Mouse (Mus musculus) neural tube, embryonic 15.5 days (tissue): ENCODE results near the gene Cd300e. TPM values are rescaled to one million over a fixed set of nuclear protein-coding genes. Genes with fewer than 3 reads are reported as not detected.

Experiments used
- ATAC-seq: fragments of 200-750 bp; cut with Nextera tagmentation; 2 replicates; pipeline ENCODE4 v1.8.0; 2017; ENCODE audit warnings: mild to moderate bottlenecking, moderate TSS enrichment, moderate library complexity; ENCODE audit not compliant: low FRiP score
- H3K27ac ChIP-seq: fragments of 300-500 bp; sonication (generic); replicated peaks from 2 replicates; pipeline ENCODE4 v1.5.1; 2015; ENCODE audit warnings: mild to moderate bottlenecking, inconsistent platforms
- H3K27me3 ChIP-seq: fragments of 300-500 bp; sonication (generic); replicated peaks from 2 replicates; pipeline ENCODE4 v1.6.1; 2015; ENCODE audit warnings: inconsistent platforms
- H3K36me3 ChIP-seq: fragments of 300-500 bp; sonication (generic); 2 replicates; pipeline ENCODE4 v1.6.1; 2015; ENCODE audit warnings: inconsistent platforms
- H3K4me1 ChIP-seq: fragments of 300-500 bp; sonication (generic); 2 replicates; pipeline ENCODE4 v1.6.1; 2015; ENCODE audit warnings: inconsistent platforms
- H3K4me2 ChIP-seq: fragments of 300-500 bp; sonication (generic); 2 replicates; pipeline ENCODE4 v1.6.1; 2015; ENCODE audit warnings: inconsistent platforms, mild to moderate bottlenecking, moderate library complexity
- H3K4me3 ChIP-seq: fragments of 300-500 bp; sonication (generic); replicated peaks from 2 replicates; pipeline ENCODE4 v1.5.1; 2015; ENCODE audit warnings: mild to moderate bottlenecking, inconsistent platforms
- H3K9ac ChIP-seq: fragments of 300-500 bp; sonication (generic); replicated peaks from 2 replicates; pipeline ENCODE4 v1.6.1; 2015; ENCODE audit warnings: mild to moderate bottlenecking, inconsistent platforms
- H3K9me3 ChIP-seq: fragments of 300-500 bp; sonication (generic); replicated peaks from 2 replicates; pipeline ENCODE4 v1.6.1; 2016; ENCODE audit warnings: inconsistent platforms
- WGBS: fragments of 180-500 bp; shearing (Covaris S2); methylation state at CpG from one replicate; pipeline ENCODE4 v1.1.7; 2015; ENCODE audit warnings: mixed read lengths; 5-methylcytosine and 5-hydroxymethylcytosine counted together
- polyA plus RNA-seq: library from polyadenylated mRNA; unstranded; fragments of >200 nt; fragmentation: Nextera tagmentation; extraction: Ambion mirVana; gene quantifications from 2 replicates; pipeline ENCODE4 v1.2.1, GENCODE M21; 2015

Cd300e gene
- polyA plus RNA-seq = 0.06 TPM in 1 of 2 replicates, not detected in the other

GRCm38 (mm10) chr11:115062077-115062476 is at the start of gene Cd300e:
Gene Cd300e, minus strand, starts transcription at chr11:115062177.
- Histone ChIP-seq H3K36me3 (no peaks in the 10 kb centered on the region), H3K4me1 (no peaks in the 10 kb centered on the region), H3K27me3 (0 out of 2 replicates have a peak, but pooled peaks cover 3% of the 10 kb centered on the region), H3K4me2 (no peak within 1 kb of the TSS), H3K9me3 (no peaks in the 10 kb centered on the region), H3K9ac (no peak within 1 kb of the TSS), H3K27ac (no peak within 1 kb of the TSS), H3K4me3 (no peak within 1 kb of the TSS)
- no peak for ATAC-seq
- 25% methylated on average over 5 of the region's 5 CpGs for WGBS

GRCm38 (mm10) chr11:115110271-115110670 is 48.3 kb upstream of the Cd300e start:
- 88% methylated on average over 4 of the region's 5 CpGs for WGBS
- Histone ChIP-seq H3K36me3 (no peaks in the 10 kb centered on the region), H3K27me3 (no peaks in the 10 kb centered on the region), H3K4me2 (no peak overlapping the region), H3K27ac (no peak overlapping the region), H3K4me1 (0 out of 2 replicates have a peak, but pooled peaks cover 3% of the 10 kb centered on the region), H3K9me3 (no peaks in the 10 kb centered on the region), H3K4me3 (no peak overlapping the region), H3K9ac (no peak overlapping the region)
- ATAC-seq = no peak

- H3K27ac ChIP-seq = no peak overlapping the region
- H3K27me3 ChIP-seq = no peaks in the 10 kb centered on the region
- no peak overlapping the region for H3K4me2 ChIP-seq
- ATAC-seq = no peak
- 0 out of 2 replicates have a peak, but pooled peaks cover 3% of the 10 kb centered on the region for H3K4me1 ChIP-seq
- no peak overlapping the region for H3K4me3 ChIP-seq
- no peaks in the 10 kb centered on the region for H3K9me3 ChIP-seq
- 86% methylated on average over 8 of the region's 8 CpGs for WGBS
- H3K9ac ChIP-seq = no peak overlapping the region
- H3K36me3 ChIP-seq = no peaks in the 10 kb centered on the region
These were observed 46.2 kb upstream of the Cd300e start for GRCm38 (mm10) chr11:115108176-115108575.

- Histone ChIP-seq H3K9me3 (no peaks in the 10 kb centered on the region), H3K4me1 (0 out of 2 replicates have a peak, but pooled peaks cover 3% of the 10 kb centered on the region), H3K27ac (no peak overlapping the region), H3K27me3 (no peaks in the 10 kb centered on the region), H3K4me3 (no peak overlapping the region), H3K4me2 (no peak overlapping the region), H3K36me3 (no peaks in the 10 kb centered on the region), H3K9ac (no peak overlapping the region)
- ATAC-seq = no peak
- 27% methylated on average over 4 of the region's 4 CpGs for WGBS
These were observed 45.5 kb upstream of the Cd300e start for GRCm38 (mm10) chr11:115107403-115107916.

- H3K9ac ChIP-seq = no peak overlapping the region
- WGBS = 93% methylated on average over 2 of the region's 2 CpGs
- no peak overlapping the region for H3K4me3 ChIP-seq
- no peaks in the 10 kb centered on the region for H3K9me3 ChIP-seq
- no peak overlapping the region for H3K27ac ChIP-seq
- no peak overlapping the region for H3K4me2 ChIP-seq
- ATAC-seq = no peak
- no peaks in the 10 kb centered on the region for H3K27me3 ChIP-seq
- H3K4me1 ChIP-seq = 0 out of 2 replicates have a peak, but pooled peaks cover 3% of the 10 kb centered on the region
- H3K36me3 ChIP-seq = no peaks in the 10 kb centered on the region
These were observed 44.7 kb upstream of the Cd300e start for GRCm38 (mm10) chr11:115106638-115107037.

GRCm38 (mm10) chr11:115104769-115105563 is 43.0 kb upstream of the Cd300e start:
- no peaks in the 10 kb centered on the region for H3K9me3 ChIP-seq
- no peaks in the 10 kb centered on the region for H3K36me3 ChIP-seq
- WGBS = 51% methylated on average over 8 of the region's 8 CpGs
- no peak overlapping the region for H3K9ac ChIP-seq
- ATAC-seq = no peak
- 0 out of 2 replicates have a peak, but pooled peaks cover 3% of the 10 kb centered on the region for H3K4me1 ChIP-seq
- no peaks in the 10 kb centered on the region for H3K27me3 ChIP-seq
- no peak overlapping the region for H3K4me3 ChIP-seq
- H3K4me2 ChIP-seq = no peak overlapping the region
- H3K27ac ChIP-seq = no peak overlapping the region

- ATAC-seq = no peak
- H3K9ac ChIP-seq = no peak overlapping the region
- no peaks in the 10 kb centered on the region for H3K36me3 ChIP-seq
- H3K27ac ChIP-seq = no peak overlapping the region
- no peak overlapping the region for H3K4me2 ChIP-seq
- no peak overlapping the region for H3K4me3 ChIP-seq
- H3K4me1 ChIP-seq = 0 out of 2 replicates have a peak, but pooled peaks cover 9% of the 10 kb centered on the region
- H3K9me3 ChIP-seq = no peaks in the 10 kb centered on the region
- 91% methylated on average over 25 of the region's 25 CpGs for WGBS
- no peaks in the 10 kb centered on the region for H3K27me3 ChIP-seq
These were observed 41.8 kb upstream of the Cd300e start for GRCm38 (mm10) chr11:115103470-115104413.

- WGBS = 92% methylated on average over 9 of the region's 9 CpGs
- Histone ChIP-seq H3K4me1 (0 out of 2 replicates have a peak, but pooled peaks cover 5% of the 10 kb centered on the region), H3K9ac (no peak overlapping the region), H3K4me2 (no peak overlapping the region), H3K36me3 (no peaks in the 10 kb centered on the region), H3K9me3 (no peaks in the 10 kb centered on the region), H3K27ac (no peak overlapping the region), H3K27me3 (no peaks in the 10 kb centered on the region), H3K4me3 (no peak overlapping the region)
- ATAC-seq = no peak
These were observed 40.1 kb upstream of the Cd300e start for GRCm38 (mm10) chr11:115102116-115102515.

- Histone ChIP-seq H3K9ac (no peak overlapping the region), H3K4me1 (0 out of 2 replicates have a peak, but pooled peaks cover 5% of the 10 kb centered on the region), H3K4me2 (no peak overlapping the region), H3K27me3 (no peaks in the 10 kb centered on the region), H3K36me3 (no peaks in the 10 kb centered on the region), H3K4me3 (no peak overlapping the region), H3K27ac (no peak overlapping the region), H3K9me3 (no peaks in the 10 kb centered on the region)
- WGBS = 68% methylated on average over 6 of the region's 6 CpGs
- no peak for ATAC-seq
These were observed 39.7 kb upstream of the Cd300e start for GRCm38 (mm10) chr11:115101615-115102051.

GRCm38 (mm10) chr11:115100741-115101140 is 38.8 kb upstream of the Cd300e start:
- no peak overlapping the region for H3K9ac ChIP-seq
- H3K4me3 ChIP-seq = no peak overlapping the region
- H3K27me3 ChIP-seq = no peaks in the 10 kb centered on the region
- H3K4me1 ChIP-seq = 0 out of 2 replicates have a peak, but pooled peaks cover 5% of the 10 kb centered on the region
- 56% methylated on average over 7 of the region's 7 CpGs for WGBS
- H3K36me3 ChIP-seq = no peaks in the 10 kb centered on the region
- no peak for ATAC-seq
- H3K4me2 ChIP-seq = no peak overlapping the region
- no peak overlapping the region for H3K27ac ChIP-seq
- no peaks in the 10 kb centered on the region for H3K9me3 ChIP-seq

GRCm38 (mm10) chr11:115100032-115100621 is 38.1 kb upstream of the Cd300e start:
- no peak for ATAC-seq
- H3K36me3 ChIP-seq = no peaks in the 10 kb centered on the region
- 77% methylated on average over 5 of the region's 5 CpGs for WGBS

More at GRCm38 (mm10) chr11:115100032-115100621, 38.1 kb upstream of the Cd300e start:
- Histone ChIP-seq H3K4me2 (no peak overlapping the region), H3K4me1 (0 out of 2 replicates have a peak, but pooled peaks cover 5% of the 10 kb centered on the region), H3K4me3 (no peak overlapping the region), H3K9ac (no peak overlapping the region), H3K27me3 (no peaks in the 10 kb centered on the region), H3K9me3 (no peaks in the 10 kb centered on the region), H3K27ac (no peak overlapping the region)
